ENCODE assay signal across 14 mouse cellular contexts in genomic region chr9:71529960-71530359, GRCm38 (mm10). TPM values are rescaled to one million over a fixed set of nuclear protein-coding genes. Genes with fewer than 3 reads are reported as not detected.
DNase-seq lines count a peak whose midpoint lies in the region; ATAC-seq and TF ChIP-seq lines count a peak whose summit lies in the region.
"Had no signal": no experiment of that assay in that cellular context is flagged by ENCODE, and none has a peak within 500 bp of the region (broad histone marks: within the 10 kb centered on the region; RNA-seq: fewer than 3 reads in every experiment).

No protein-coding gene starts in this region.

- no peak for ATAC-seq in kidney, postnatal 0 days (replicated peaks; ENCODE audit: low FRiP score, low read depth)
- ATAC-seq in kidney, embryonic 14.5 days (ENCODE audit: low FRiP score, low TSS enrichment) = no peak
- no peak for ATAC-seq in midbrain, postnatal 0 days (ENCODE audit: low FRiP score)
- no peak for ATAC-seq in midbrain, embryonic 16.5 days
- ATAC-seq: activated CD4-positive, CD25-positive, alpha-beta regulatory T cell, adult 4 months; intestine, embryonic 15.5 days had no signal

- peak; percentile 24; the same call in 1 of the 2 replicates for TF ChIP-seq CTCF in kidney, postnatal 0 days (IDR thresholded peaks at IDR 0.05; ENCODE audit: low read depth)
- TF ChIP-seq CTCF in midbrain, postnatal 0 days (IDR thresholded peaks at IDR 0.05) = peak; percentile 11; the same call in 1 of the 2 replicates
- TF ChIP-seq CTCF in testis, adult 2 months (IDR thresholded peaks at IDR 0.05; ENCODE audit: control insufficient read depth, insufficient read depth, insufficient replicate concordance, low read depth, low read length) = peak; percentile 77; the same call in 1 of the 2 replicates

- no peaks in the 10 kb centered on the region for H3K9me3 ChIP-seq in kidney, postnatal 0 days (replicated peaks; ENCODE audit: low read length)
- 0 out of 2 replicates have a peak, but pooled peaks cover 5% of the 10 kb centered on the region for H3K9me3 ChIP-seq in kidney, embryonic 14.5 days (ENCODE audit: control insufficient read depth, low read length)
- H3K9me3 ChIP-seq in midbrain, postnatal 0 days (ENCODE audit: low read length) = no peaks in the 10 kb centered on the region
- no peaks in the 10 kb centered on the region for H3K9me3 ChIP-seq in midbrain, embryonic 16.5 days (replicated peaks; ENCODE audit: control insufficient read depth, low read length, poor library complexity, severe bottlenecking)
- H3K9me3 ChIP-seq: intestine, embryonic 15.5 days; limb, embryonic 12.5 days; neural tube, embryonic 13.5 days had no signal

- no peak overlapping the region for H3K9ac ChIP-seq in kidney, postnatal 0 days (ENCODE audit: low read depth, low read length)
- no peak overlapping the region for H3K9ac ChIP-seq in kidney, embryonic 14.5 days (ENCODE audit: low read depth, low read length)
- no peak overlapping the region for H3K9ac ChIP-seq in midbrain, postnatal 0 days (replicated peaks; ENCODE audit: low read length, poor library complexity, severe bottlenecking)
- no peak overlapping the region for H3K9ac ChIP-seq in midbrain, embryonic 16.5 days (ENCODE audit: low read depth, low read length)
- H3K9ac ChIP-seq: intestine, embryonic 15.5 days; limb, embryonic 12.5 days; neural tube, embryonic 13.5 days had no signal

- no peaks in the 10 kb centered on the region for H3K27me3 ChIP-seq in kidney, postnatal 0 days (ENCODE audit: insufficient read depth, low read length)
- H3K27me3 ChIP-seq in kidney, embryonic 14.5 days (ENCODE audit: control insufficient read depth, insufficient read depth, low read length) = no peaks in the 10 kb centered on the region
- H3K27me3 ChIP-seq in midbrain, postnatal 0 days (ENCODE audit: insufficient read depth, low read length) = no peaks in the 10 kb centered on the region
- H3K27me3 ChIP-seq in midbrain, embryonic 16.5 days (ENCODE audit: control insufficient read depth, insufficient read depth, low read depth, low read length) = no peaks in the 10 kb centered on the region
- no peaks in the 10 kb centered on the region for H3K27me3 ChIP-seq in testis, adult 2 months (ENCODE audit: control insufficient read depth, insufficient read depth, low read length)
- H3K27me3 ChIP-seq: intestine, embryonic 15.5 days; neural tube, embryonic 13.5 days had no signal

- no peak overlapping the region for H3K4me3 ChIP-seq in kidney, postnatal 0 days (replicated peaks; ENCODE audit: low read depth, low read length)
- H3K4me3 ChIP-seq in kidney, embryonic 14.5 days (ENCODE audit: low read length) = no peak overlapping the region
- no peak overlapping the region for H3K4me3 ChIP-seq in midbrain, postnatal 0 days (ENCODE audit: low read depth, low read length)
- no peak overlapping the region for H3K4me3 ChIP-seq in midbrain, embryonic 16.5 days (ENCODE audit: low read depth, low read length)
- no peak overlapping the region for H3K4me3 ChIP-seq in testis, adult 2 months (ENCODE audit: control insufficient read depth, low read depth, low read length)
- H3K4me3 ChIP-seq: intestine, embryonic 15.5 days; limb, embryonic 12.5 days; neural tube, embryonic 13.5 days had no signal

- WGBS in kidney, postnatal 0 days = 71% methylated on average over 2 of the region's 2 CpGs
- WGBS in kidney, embryonic 14.5 days = 80% methylated on average over 2 of the region's 2 CpGs
- WGBS in midbrain, postnatal 0 days = 64% methylated on average over 2 of the region's 2 CpGs
- WGBS in midbrain, embryonic 16.5 days = 70% methylated on average over 2 of the region's 2 CpGs

- no peak overlapping the region for H3K4me2 ChIP-seq in kidney, postnatal 0 days (ENCODE audit: low read length)
- no peak overlapping the region for H3K4me2 ChIP-seq in kidney, embryonic 14.5 days (replicated peaks; ENCODE audit: low read depth, low read length)
- no peak overlapping the region for H3K4me2 ChIP-seq in midbrain, postnatal 0 days (ENCODE audit: low read depth, low read length, poor library complexity, severe bottlenecking)
- no peak overlapping the region for H3K4me2 ChIP-seq in midbrain, embryonic 16.5 days (ENCODE audit: low read length)
- H3K4me2 ChIP-seq: intestine, embryonic 15.5 days; limb, embryonic 12.5 days; neural tube, embryonic 13.5 days had no signal

- no peak for DNase-seq in kidney, postnatal 0 days (ENCODE audit: low spot score)
- no peak for DNase-seq in midbrain, postnatal 0 days (ENCODE audit: low spot score)
- peak; percentile 24 for DNase-seq in NIH3T3 (ENCODE audit: low read depth)
- DNase-seq in thymus, postnatal 0 days (ENCODE audit: low spot score) = no peak
- DNase-seq: adrenal gland, postnatal 36 days; thymus, postnatal 25 days had no signal

- no peak overlapping the region for H3K27ac ChIP-seq in kidney, postnatal 0 days
- no peak overlapping the region for H3K27ac ChIP-seq in kidney, embryonic 14.5 days (ENCODE audit: low read depth, low read length)
- H3K27ac ChIP-seq in midbrain, postnatal 0 days (ENCODE audit: low read depth, low read length) = no peak overlapping the region
- no peak overlapping the region for H3K27ac ChIP-seq in midbrain, embryonic 16.5 days (ENCODE audit: low read length)
- no peak overlapping the region for H3K27ac ChIP-seq in testis, adult 2 months (ENCODE audit: control insufficient read depth, insufficient read depth, low read depth, low read length)
- H3K27ac ChIP-seq: intestine, embryonic 15.5 days; limb, embryonic 12.5 days; macrophage; neural tube, embryonic 13.5 days had no signal

- H3K36me3 ChIP-seq in kidney, postnatal 0 days (ENCODE audit: insufficient read depth, low read length) = no peaks in the 10 kb centered on the region
- H3K36me3 ChIP-seq in kidney, embryonic 14.5 days (ENCODE audit: control insufficient read depth, insufficient read depth, low read length) = no peaks in the 10 kb centered on the region
- H3K36me3 ChIP-seq in midbrain, postnatal 0 days (ENCODE audit: insufficient read depth, low read length) = no peaks in the 10 kb centered on the region
- H3K36me3 ChIP-seq in midbrain, embryonic 16.5 days (ENCODE audit: control insufficient read depth, insufficient read depth, low read length) = no peaks in the 10 kb centered on the region
- H3K36me3 ChIP-seq in testis, adult 2 months (ENCODE audit: control insufficient read depth, insufficient read depth, low read length) = no peaks in the 10 kb centered on the region
- H3K36me3 ChIP-seq: intestine, embryonic 15.5 days; limb, embryonic 12.5 days; neural tube, embryonic 13.5 days had no signal

- no peaks in the 10 kb centered on the region for H3K4me1 ChIP-seq in kidney, postnatal 0 days (replicated peaks; ENCODE audit: insufficient read depth, low read length)
- peaks cover 4% of the 10 kb centered on the region; the same call in 1 of the 2 replicates for H3K4me1 ChIP-seq in kidney, embryonic 14.5 days (ENCODE audit: control insufficient read depth, insufficient read depth, low read length)
- no peaks in the 10 kb centered on the region for H3K4me1 ChIP-seq in midbrain, postnatal 0 days (ENCODE audit: insufficient read depth, low read length)
- H3K4me1 ChIP-seq in midbrain, embryonic 16.5 days (ENCODE audit: control insufficient read depth, insufficient read depth, low read length) = no peaks in the 10 kb centered on the region
- H3K4me1 ChIP-seq in testis, adult 2 months (ENCODE audit: control insufficient read depth, insufficient read depth, low read length) = no peaks in the 10 kb centered on the region
- H3K4me1 ChIP-seq: intestine, embryonic 15.5 days had no signal

- TF ChIP-seq POLR2A in testis, adult 2 months (IDR thresholded peaks at IDR 0.05; ENCODE audit: control insufficient read depth, low read depth, low read length) = no peak

RNA-seq across cellular contexts. Expression of gene Polr2m, which starts 44.2 kb away (rescaled TPM):
- polyA plus RNA-seq in kidney, postnatal 0 days (2015; fragmentation: Nextera tagmentation; extraction: Ambion mirVana) = 324 and 337 TPM in 2 replicates
- 277 and 453 TPM in 2 replicates for polyA plus RNA-seq in kidney, embryonic 14.5 days (2014; fragmentation: Nextera tagmentation; extraction: Ambion mirVana)
- total RNA-seq in midbrain, postnatal 0 days (2014; rRNA removed) = 206 and 214 TPM in 2 replicates
- polyA plus RNA-seq in midbrain, postnatal 0 days (2015; fragmentation: Nextera tagmentation; extraction: Ambion mirVana) = 317 and 320 TPM in 2 replicates
- polyA plus RNA-seq in midbrain, embryonic 16.5 days (2015; fragmentation: Nextera tagmentation; extraction: Ambion mirVana) = 341 and 351 TPM in 2 replicates
- 23.8 and 30.9 TPM in 2 replicates for polyA plus RNA-seq in testis, adult 2 months (2012; rRNA removed)
- 212 and 214 TPM in 2 replicates for polyA plus RNA-seq in thymus, postnatal 0 days (2015; fragmentation: Nextera tagmentation; extraction: Ambion mirVana)

Comparison
In these comparisons a context has a peak if more than half of its experiments do, and no peak if none do; other contexts are left out.
1. CTCF ChIP-seq: peak in every context shown above with its lines; median percentile 77 in testis, adult 2 months; 24 in kidney, postnatal 0 days; 11 in midbrain, postnatal 0 days.